Mouse (Mus musculus): ENCODE measurements around the gene Hspb11. TPM values are rescaled to one million over a fixed set of nuclear protein-coding genes. Genes with fewer than 3 reads are reported as not detected.

Hspb11 gene
- polyA plus RNA-seq, 1 experiment from 2014 or later: 40.8 TPM

- no peaks in the 10 kb centered on the region for H3K4me1 ChIP-seq
- H3K27ac ChIP-seq: no peak overlapping the region
- WGBS: 92% methylated on average over 8 of the region's 8 CpGs
- no peak for ATAC-seq (replicated peaks; ENCODE audit: low FRiP score)
- H3K27me3 ChIP-seq: no peaks in the 10 kb centered on the region
- no peak overlapping the region for H3K4me2 ChIP-seq
- H3K9ac ChIP-seq: no peak overlapping the region
- H3K4me3 ChIP-seq (replicated peaks): no peak overlapping the region
- peaks cover 33% of the 10 kb centered on the region for H3K36me3 ChIP-seq
- no peaks in the 10 kb centered on the region for H3K9me3 ChIP-seq (replicated peaks)
These were observed 75.1 kb downstream of the Hspb11 start for GRCm38 (mm10) chr4:107328530-107328929.

Other genes starting within 250 kb of the Hspb11 start
- 108 TPM in 2 replicates for gene Mrpl37, start 186.7 kb upstream of the Hspb11 start, polyA plus RNA-seq (2015; fragmentation: Nextera tagmentation; extraction: Ambion mirVana)
- 11.1 and 12.1 TPM in 2 replicates for gene Cyb5rl, start 186.6 kb upstream of the Hspb11 start, polyA plus RNA-seq (2015; fragmentation: Nextera tagmentation; extraction: Ambion mirVana)
- gene Cdcp2, start 156.7 kb upstream of the Hspb11 start, polyA plus RNA-seq (2015; fragmentation: Nextera tagmentation; extraction: Ambion mirVana): 0.08 and 0.12 TPM in 2 replicates
- 455 and 483 TPM in 2 replicates for gene Tmem59, start 75.2 kb upstream of the Hspb11 start, polyA plus RNA-seq (2015; fragmentation: Nextera tagmentation; extraction: Ambion mirVana)
- gene Tceanc2, start 74.5 kb upstream of the Hspb11 start, polyA plus RNA-seq (2015; fragmentation: Nextera tagmentation; extraction: Ambion mirVana): 26.9 and 32.1 TPM in 2 replicates
- not detected in 2 replicates for gene Ldlrad1, start 44.4 kb upstream of the Hspb11 start, polyA plus RNA-seq (2015; fragmentation: Nextera tagmentation; extraction: Ambion mirVana)
- gene Lrrc42, start 61 bp upstream of the Hspb11 start, polyA plus RNA-seq (2015; fragmentation: Nextera tagmentation; extraction: Ambion mirVana): 97.1 and 99.9 TPM in 2 replicates
- gene Dio1, start 53.6 kb downstream of the Hspb11 start, polyA plus RNA-seq (2015; fragmentation: Nextera tagmentation; extraction: Ambion mirVana): 0.21 and 0.32 TPM in 2 replicates
- gene Yipf1, start 60.8 kb downstream of the Hspb11 start, polyA plus RNA-seq (2015; fragmentation: Nextera tagmentation; extraction: Ambion mirVana): 51.6 and 54.7 TPM in 2 replicates
- gene Ndc1, start 114.2 kb downstream of the Hspb11 start, polyA plus RNA-seq (2015; fragmentation: Nextera tagmentation; extraction: Ambion mirVana): 37.5 and 38.1 TPM in 2 replicates
- 5.0 and 6.4 TPM in 2 replicates for gene Glis1, start 181.0 kb downstream of the Hspb11 start, polyA plus RNA-seq (2015; fragmentation: Nextera tagmentation; extraction: Ambion mirVana)

Measured in kidney, embryonic 15.5 days (tissue).